Mouse (Mus musculus) ES-CJ7 (cell line): Measurements from ENCODE around the gene Tmem107.

Source experiments
- DNase-seq: peaks from one replicate; pipeline ENCODE4 v3.0.0; 2011; ENCODE audit warnings: low read depth, low spot score

Gene Tmem107

GRCm38 (mm10) chr11:69073951-69074775, 3.6 kb downstream of the Tmem107 start:
- DNase-seq, result peak; percentile 71

- no peak for DNase-seq
Observed at GRCm38 (mm10) chr11:69074776-69075069, 4.1 kb downstream of the Tmem107 start.

GRCm38 (mm10) chr11:69075764-69076479, 5.3 kb downstream of the Tmem107 start:
- DNase-seq, result peak; percentile 90

GRCm38 (mm10) chr11:69076572-69076971, 6.0 kb downstream of the Tmem107 start:
- no peak for DNase-seq

GRCm38 (mm10) chr11:69077316-69077715, 6.7 kb downstream of the Tmem107 start:
- DNase-seq, result no peak

GRCm38 (mm10) chr11:69078041-69078440, 7.4 kb downstream of the Tmem107 start:
- DNase-seq, result no peak

- no peak for DNase-seq
Observed at GRCm38 (mm10) chr11:69078805-69079438, 8.3 kb downstream of the Tmem107 start.

GRCm38 (mm10) chr11:69080102-69080854, 9.7 kb downstream of the Tmem107 start:
- DNase-seq, result no peak

- DNase-seq, result peak; percentile 72
Observed at GRCm38 (mm10) chr11:69080855-69081222, 10.2 kb downstream of the Tmem107 start.

GRCm38 (mm10) chr11:69081613-69082012, 11.0 kb downstream of the Tmem107 start:
- DNase-seq, result no peak

- DNase-seq, result no peak
Observed at GRCm38 (mm10) chr11:69085608-69086007, 15.0 kb downstream of the Tmem107 start.

- DNase-seq, result no peak
Observed at GRCm38 (mm10) chr11:69086390-69086789, 15.8 kb downstream of the Tmem107 start.

GRCm38 (mm10) chr11:69087082-69087481, 16.5 kb downstream of the Tmem107 start:
- no peak for DNase-seq

GRCm38 (mm10) chr11:69087597-69087996, 17.0 kb downstream of the Tmem107 start:
- DNase-seq, result no peak

GRCm38 (mm10) chr11:69088103-69088855, 17.7 kb downstream of the Tmem107 start, which contains the start of gene Vamp2:
Gene Vamp2, plus strand, starts transcription at chr11:69088490.
- DNase-seq, result peak; percentile 81

GRCm38 (mm10) chr11:69088856-69089615, 18.4 kb downstream of the Tmem107 start:
- DNase-seq, result no peak

- DNase-seq, result no peak
Observed at GRCm38 (mm10) chr11:69089616-69090290, 19.1 kb downstream of the Tmem107 start.

GRCm38 (mm10) chr11:69090367-69090766, 19.8 kb downstream of the Tmem107 start:
- no peak for DNase-seq

GRCm38 (mm10) chr11:69091566-69092385, 21.2 kb downstream of the Tmem107 start:
- no peak for DNase-seq
